Mouse (Mus musculus): ENCODE measurements around the gene Dzip1. TPM values are rescaled to one million over a fixed set of nuclear protein-coding genes. Genes with fewer than 3 reads are reported as not detected.

Dzip1 gene
- total RNA-seq, 2 experiments from 2014 or later, result 3.0 to 4.1 TPM

GRCm38 (mm10) chr14:118880696-118881095, 44.6 kb downstream of the Dzip1 start:
- intact Hi-C loops (cut with DNase I), result no loop called here
- no peak for DNase-seq

GRCm38 (mm10) chr14:118878346-118878910, 46.8 kb downstream of the Dzip1 start:
- DNase-seq, result no peak
- intact Hi-C loops (cut with DNase I), result no loop called here

- intact Hi-C loops (cut with DNase I), result no loop called here
- no peak for DNase-seq
Measured at GRCm38 (mm10) chr14:118874786-118875415, 50.4 kb downstream of the Dzip1 start.

GRCm38 (mm10) chr14:118874126-118874525, 51.1 kb downstream of the Dzip1 start:
- intact Hi-C loops (cut with DNase I), result no loop called here
- DNase-seq, result no peak

GRCm38 (mm10) chr14:118869712-118870111, 55.5 kb downstream of the Dzip1 start:
- DNase-seq, result no peak
- intact Hi-C loops (cut with DNase I), result no loop called here

- no peak for DNase-seq
- intact Hi-C loops (cut with DNase I), result no loop called here
Measured at GRCm38 (mm10) chr14:118868102-118868724, 57.0 kb downstream of the Dzip1 start.

DNA sequence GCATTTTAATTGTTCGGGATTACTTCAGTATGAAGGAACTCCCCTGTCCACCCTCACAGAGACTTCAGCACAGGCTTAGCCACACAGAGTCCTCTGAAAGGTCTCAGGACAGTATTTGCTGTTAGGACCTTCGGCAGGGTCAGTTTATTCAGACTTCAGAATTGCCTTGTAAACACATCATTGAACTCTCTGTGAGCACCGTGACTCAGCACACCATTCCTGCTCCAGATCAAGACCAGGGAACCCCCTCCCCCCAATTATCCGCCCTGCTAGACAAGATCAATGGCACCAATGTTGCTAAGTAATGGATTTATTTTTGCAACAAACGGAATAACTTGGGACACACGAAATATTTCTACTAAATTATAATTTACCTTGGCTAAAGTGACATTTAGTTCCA, 57.9 kb downstream of the Dzip1 start:
- no peak for DNase-seq
- intact Hi-C loops (cut with DNase I), result no loop called here

- intact Hi-C loops (cut with DNase I), result no loop called here
- DNase-seq, result no peak
Measured at GRCm38 (mm10) chr14:118866014-118866811, 59.0 kb downstream of the Dzip1 start.

DNA sequence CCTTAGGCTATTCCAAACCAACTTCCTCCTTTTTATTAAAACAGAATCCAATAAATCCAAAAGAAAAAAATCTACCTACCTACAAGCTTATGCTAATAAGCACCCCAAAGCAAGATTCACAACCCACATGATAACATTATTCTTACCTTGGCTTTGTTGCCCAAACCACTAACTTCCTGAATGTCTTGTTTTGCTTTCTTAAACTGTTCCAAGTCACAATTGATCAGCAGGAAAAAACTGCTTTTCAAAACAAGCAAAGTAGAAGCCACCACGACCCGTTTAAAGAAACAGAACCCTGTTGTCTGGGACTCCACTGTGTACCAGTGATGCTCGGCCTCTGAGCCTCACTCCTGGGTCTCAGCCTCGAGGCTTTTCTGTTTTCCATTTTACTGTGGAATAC, 60.4 kb downstream of the Dzip1 start:
- intact Hi-C loops (cut with DNase I), result no loop called here
- no peak for DNase-seq

DNA sequence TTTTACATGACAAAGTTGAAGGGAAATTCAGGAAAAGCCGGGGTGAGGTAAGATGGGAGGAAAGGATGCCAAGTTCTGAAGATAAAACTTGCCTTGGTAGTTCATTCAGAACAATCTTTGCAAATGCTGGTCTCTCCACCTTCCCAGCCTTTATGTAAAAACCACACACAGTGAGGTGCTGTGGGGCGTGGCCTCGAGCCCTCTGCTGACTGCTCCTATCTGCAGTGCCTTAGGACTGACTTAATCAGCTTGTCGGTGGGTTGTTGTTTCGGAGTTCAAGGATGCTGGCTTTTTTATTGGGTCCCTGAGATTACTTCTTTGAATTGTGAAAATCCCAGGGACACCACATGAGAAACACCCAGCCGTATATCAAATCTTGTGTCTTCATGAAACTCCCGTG, 63.0 kb downstream of the Dzip1 start:
- no peak for DNase-seq
- intact Hi-C loops (cut with DNase I), result no loop called here

GRCm38 (mm10) chr14:118858318-118858717, 66.9 kb downstream of the Dzip1 start:
- intact Hi-C loops (cut with DNase I), result no loop called here
- DNase-seq, result no peak

- intact Hi-C loops (cut with DNase I), result no loop called here
- no peak for DNase-seq
Measured at GRCm38 (mm10) chr14:118856563-118856962, 68.7 kb downstream of the Dzip1 start.

GRCm38 (mm10) chr14:118855141-118855800, 70.0 kb downstream of the Dzip1 start:
- no peak for DNase-seq
- intact Hi-C loops (cut with DNase I), result no loop called here

GRCm38 (mm10) chr14:118854371-118855114, 70.7 kb downstream of the Dzip1 start:
- intact Hi-C loops (cut with DNase I), result no loop called here
- peak; percentile 38 to 46 for DNase-seq

- intact Hi-C loops (cut with DNase I), result no loop called here
- DNase-seq, result no peak
Measured at GRCm38 (mm10) chr14:118851496-118852107, 73.7 kb downstream of the Dzip1 start.

GRCm38 (mm10) chr14:118850696-118851035, 74.6 kb downstream of the Dzip1 start:
- intact Hi-C loops (cut with DNase I), result no loop called here
- no peak for DNase-seq

DNA sequence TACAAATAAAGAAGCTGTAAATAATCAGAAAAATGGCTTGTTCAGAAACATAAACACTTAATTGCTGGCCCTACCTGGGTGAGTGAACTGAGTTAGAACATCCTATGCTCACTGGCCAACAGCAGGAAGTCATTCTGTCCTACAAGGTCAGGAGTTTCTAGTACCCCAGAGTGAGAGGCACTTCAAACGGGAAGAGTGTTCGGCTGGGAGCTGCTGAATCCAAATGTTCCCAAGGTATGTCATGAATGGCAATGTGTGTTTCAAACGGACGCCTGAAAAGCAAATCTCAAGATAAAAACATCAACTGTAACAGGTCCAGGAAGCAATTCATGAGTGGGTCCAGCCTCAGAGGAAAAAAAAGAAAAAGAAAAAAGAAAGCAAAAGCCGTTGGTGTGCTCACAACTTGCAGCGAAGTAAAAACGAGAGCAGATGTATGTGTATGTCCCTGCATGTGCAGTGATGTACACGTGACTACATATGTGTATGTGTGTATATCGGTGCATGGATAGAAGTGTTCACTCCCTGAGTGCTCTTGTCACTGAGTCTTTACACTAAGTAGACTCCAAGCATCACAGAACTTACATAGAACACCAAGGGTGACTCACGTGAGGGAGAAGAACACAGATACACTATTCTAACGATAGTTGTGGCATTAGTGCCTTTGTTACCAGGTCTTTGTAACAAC, 75.1 kb downstream of the Dzip1 start:
- DNase-seq, result no peak
- intact Hi-C loops (cut with DNase I), result no loop called here

GRCm38 (mm10) chr14:118848171-118848570, 77.1 kb downstream of the Dzip1 start:
- intact Hi-C loops (cut with DNase I), result no loop called here
- DNase-seq, result no peak

DNA sequence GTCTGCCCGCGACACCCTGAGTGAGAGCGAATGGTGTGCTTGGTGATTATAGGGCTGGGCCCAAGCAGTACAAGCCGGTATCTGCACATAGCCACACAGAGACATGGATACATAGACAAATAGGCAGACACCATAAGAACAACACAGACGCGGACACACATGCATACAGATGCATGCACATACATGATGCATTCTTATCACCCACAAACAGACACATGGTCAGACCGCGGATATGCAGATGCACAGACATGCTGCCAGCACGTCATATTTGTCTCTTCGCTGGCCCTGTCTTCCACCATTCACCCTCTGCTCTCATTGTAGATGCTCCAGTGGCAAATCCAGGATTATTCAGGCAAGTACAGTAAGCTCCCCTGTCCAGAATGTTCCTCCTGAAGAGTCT, 78.4 kb downstream of the Dzip1 start:
- intact Hi-C loops (cut with DNase I), result no loop called here
- no peak for DNase-seq

Data from heart, postnatal 14 days (tissue).